Mouse (Mus musculus) neutrophil, adult 5-6 weeks (primary cell): ENCODE measurements around the gene Srrm1. TPM values are rescaled to one million over a fixed set of nuclear protein-coding genes. Genes with fewer than 3 reads are reported as not detected.
"Not testable (repeated sequence)": the region's sequence is repeated elsewhere in the genome, so short reads cannot be mapped to it uniquely, and the experiment has no call there.

Experiments used
- ATAC-seq: fragments of 151-379, 151-347 bp; 2 replicates; pipeline ENCODE4 v1.8.0; 2017; ENCODE audit warnings: mild to moderate bottlenecking, moderate TSS enrichment; ENCODE audit not compliant: insufficient number of reproducible peaks, poor library complexity, low FRiP score, severe bottlenecking; ENCODE audit errors: extremely low read depth
- total RNA-seq: library from RNA; stranded (forward); fragments of 200-1000 nt; gene quantifications from 2 replicates; pipeline ENCODE4 v1.2.3, GENCODE M21; 2017

Gene Srrm1
- total RNA-seq, 1 experiment from 2014 or later = 196 TPM

DNA sequence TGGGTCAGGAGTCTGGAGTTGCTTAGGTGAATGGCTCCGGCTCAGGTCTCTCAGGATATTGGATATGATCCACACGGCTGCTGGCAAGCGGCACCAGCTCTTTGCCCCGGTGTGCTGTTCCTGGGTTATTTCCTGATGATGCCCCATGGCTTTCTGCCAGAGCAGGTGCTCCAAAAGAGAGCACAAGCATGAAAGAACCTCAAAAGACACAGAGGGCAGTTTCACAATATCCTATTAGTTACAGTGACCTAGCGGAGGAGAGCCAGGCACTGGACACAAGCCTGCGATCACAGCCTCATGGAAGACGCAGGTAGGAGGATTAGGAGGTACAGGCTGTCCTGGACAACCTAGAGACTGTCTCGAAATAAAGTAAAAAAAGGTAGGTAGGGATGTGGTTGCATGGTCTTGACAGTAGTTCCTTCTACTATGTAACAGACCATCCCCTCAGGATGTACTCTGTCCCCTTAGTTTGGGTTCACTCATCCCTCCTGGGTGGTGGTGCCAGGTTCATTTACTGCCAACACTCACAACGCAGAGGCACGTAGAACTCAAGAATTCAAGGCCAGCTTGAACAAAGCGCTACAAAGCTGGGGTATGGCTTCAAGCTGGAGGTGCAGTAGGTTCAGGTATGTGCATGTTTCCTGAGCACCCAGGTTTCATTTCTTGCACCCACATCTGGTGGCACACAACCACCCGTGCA, 4.2 kb upstream of the Srrm1 start:
- ATAC-seq = no peak

- no peak for ATAC-seq
Observed at GRCm38 (mm10) chr4:135355886-135356550, 2.9 kb upstream of the Srrm1 start.

- ATAC-seq = not testable (repeated sequence)
Observed at GRCm38 (mm10) chr4:135354751-135355150, 1.6 kb upstream of the Srrm1 start.

DNA sequence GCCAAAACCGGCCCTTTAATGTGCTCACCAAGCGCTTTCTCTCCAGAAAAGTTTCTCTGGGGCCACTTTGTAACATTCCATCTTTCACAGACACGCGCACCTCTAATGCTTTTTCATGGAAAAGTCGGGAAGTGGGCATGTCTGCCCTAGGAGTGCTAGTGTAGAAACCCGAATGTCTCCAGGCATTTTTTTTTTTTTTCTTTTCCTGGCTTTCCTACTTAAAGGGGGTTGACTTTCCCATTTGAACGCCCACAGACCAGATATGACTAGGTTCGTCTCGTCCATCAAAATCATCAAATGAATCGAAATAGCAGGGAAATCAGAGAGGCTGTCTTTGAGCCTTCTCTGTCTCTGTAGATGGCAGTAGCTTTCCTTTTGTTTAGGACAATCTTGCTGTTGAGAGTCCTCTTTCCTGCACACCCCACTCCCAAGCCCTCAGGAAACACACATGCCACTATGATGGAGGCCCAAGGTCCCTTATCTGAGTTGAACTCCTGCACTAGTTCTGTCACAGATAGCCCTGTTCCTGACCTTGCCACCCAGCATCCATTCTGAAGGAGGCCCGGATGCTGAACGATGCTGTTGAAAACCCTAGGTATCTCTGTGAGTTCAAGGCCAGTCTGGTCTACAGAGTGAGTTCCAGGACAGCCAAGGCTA, 801 bp upstream of the Srrm1 start:
- no peak for ATAC-seq

GRCm38 (mm10) chr4:135352326-135353065, 625 bp downstream of the Srrm1 start:
- no peak for ATAC-seq

- no peak for ATAC-seq
Observed at GRCm38 (mm10) chr4:135337376-135337942, 15.7 kb downstream of the Srrm1 start.

DNA sequence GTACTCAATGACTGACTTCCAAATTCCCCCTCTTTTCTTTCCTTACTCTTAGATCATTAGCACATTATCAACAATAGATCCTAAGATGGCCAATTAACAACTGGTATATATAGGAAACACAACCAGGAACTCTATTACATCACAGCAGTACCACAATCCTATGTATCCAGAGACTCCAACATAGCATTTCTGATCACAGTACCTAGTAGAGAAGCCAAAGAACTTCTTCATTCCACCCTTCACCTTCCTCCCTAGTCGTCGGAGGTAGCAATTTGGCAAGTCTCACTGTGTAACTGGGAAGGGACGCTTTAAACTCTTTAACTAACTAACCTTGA, 17.1 kb downstream of the Srrm1 start:
- no peak for ATAC-seq

- ATAC-seq = no peak
Observed at GRCm38 (mm10) chr4:135335327-135336022, 17.6 kb downstream of the Srrm1 start.

GRCm38 (mm10) chr4:135326469-135326868, 26.7 kb downstream of the Srrm1 start:
- ATAC-seq = no peak

DNA sequence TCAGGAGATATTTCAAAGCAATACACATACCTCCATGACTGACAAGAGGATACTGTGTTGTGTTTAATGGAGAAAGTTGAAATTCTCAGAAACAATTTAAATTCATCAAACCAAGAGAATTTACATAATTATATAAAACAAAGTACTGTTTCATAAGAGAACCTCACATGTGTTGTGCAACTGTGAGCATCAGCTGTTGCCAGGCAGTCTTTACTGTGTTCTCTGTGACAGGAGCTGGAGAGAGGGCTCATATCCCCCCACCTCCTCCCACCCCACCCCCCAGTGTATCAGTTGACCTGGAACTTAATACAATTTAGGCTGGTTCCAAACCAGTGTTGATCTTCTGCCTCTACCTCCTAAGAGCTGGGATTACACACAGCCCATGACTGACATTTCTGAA, 27.1 kb downstream of the Srrm1 start:
- ATAC-seq = no peak

GRCm38 (mm10) chr4:135323021-135323420, 30.1 kb downstream of the Srrm1 start:
- no peak for ATAC-seq

DNA sequence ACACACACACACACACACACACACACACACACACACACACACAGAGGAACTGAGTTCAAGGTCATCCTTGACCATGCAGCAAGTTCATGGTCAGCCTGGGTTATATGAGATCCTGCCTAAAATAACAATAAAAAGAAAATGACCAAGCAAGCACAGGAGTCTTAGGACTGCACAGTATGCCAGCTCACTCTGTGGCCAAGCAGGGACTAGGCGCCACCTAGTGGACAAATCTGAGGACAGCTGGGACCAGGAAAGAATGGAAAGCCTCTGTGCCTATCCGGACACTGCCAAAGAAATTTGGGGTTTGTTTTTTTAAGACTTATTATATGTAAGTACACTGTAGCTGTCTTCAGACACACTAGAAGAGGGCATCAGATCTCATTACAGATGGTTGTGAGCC, 35.2 kb downstream of the Srrm1 start:
- peak; percentile 52 for ATAC-seq

GRCm38 (mm10) chr4:135317539-135317938, 35.6 kb downstream of the Srrm1 start:
- ATAC-seq = no peak

- ATAC-seq = no peak
Observed at GRCm38 (mm10) chr4:135315287-135315686, 37.8 kb downstream of the Srrm1 start.

- no peak for ATAC-seq
Observed at GRCm38 (mm10) chr4:135314419-135314832, 38.7 kb downstream of the Srrm1 start.

DNA sequence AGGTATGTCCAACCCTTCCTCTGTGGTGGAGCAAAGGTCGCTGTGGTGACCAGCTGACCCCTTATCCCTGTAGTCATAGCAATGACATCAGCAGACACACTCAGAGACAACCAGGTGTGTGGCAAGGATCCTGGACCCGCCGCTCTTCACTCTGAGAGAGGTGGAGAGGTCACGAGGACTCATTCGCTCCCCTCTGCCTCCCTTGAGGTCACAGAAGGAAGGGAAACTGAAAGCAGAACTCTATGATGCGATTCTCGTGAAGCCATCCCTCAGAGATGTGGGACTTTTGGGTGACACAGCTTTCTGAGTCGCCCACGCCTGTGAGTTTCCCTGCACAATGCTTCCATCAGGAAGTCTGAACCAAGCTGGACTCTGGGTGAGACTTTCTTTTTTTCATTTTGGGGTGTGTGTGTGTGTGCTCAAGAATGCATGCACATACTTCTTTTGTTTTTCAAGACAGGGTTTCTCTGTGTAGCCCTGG, 39.3 kb downstream of the Srrm1 start:
- ATAC-seq = peak; percentile 83

DNA sequence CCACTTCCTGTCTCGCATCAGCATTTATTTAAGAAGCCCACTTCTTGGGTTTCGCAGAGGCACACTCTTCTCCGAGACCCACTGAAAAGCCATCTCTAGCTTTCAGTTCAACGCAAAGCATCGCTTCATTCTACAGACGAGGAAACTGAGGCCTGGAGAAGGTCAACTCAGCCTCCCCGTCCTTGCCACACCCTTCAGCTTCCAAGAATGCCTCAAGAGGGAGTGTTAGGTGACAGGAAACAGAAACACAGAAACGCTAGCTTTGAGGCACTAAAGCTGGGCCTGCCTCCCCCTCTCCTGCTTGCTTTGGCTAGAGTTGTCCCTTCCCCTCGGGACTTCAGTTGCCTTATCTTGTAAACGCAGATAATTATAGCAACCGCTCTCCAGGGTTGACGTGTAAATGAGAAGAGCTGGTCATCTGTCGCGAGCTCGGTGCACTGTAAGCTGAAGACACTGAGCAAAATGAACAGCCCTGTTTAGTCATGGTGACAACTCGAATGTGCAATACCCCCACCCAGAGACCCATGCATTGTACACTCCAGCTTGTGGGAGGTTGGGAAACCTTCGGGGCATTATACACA, 39.9 kb downstream of the Srrm1 start:
- ATAC-seq = no peak

GRCm38 (mm10) chr4:135312706-135313105, 40.4 kb downstream of the Srrm1 start:
- no peak for ATAC-seq
